Mouse (Mus musculus) liver, embryonic 14.5 days (tissue): ENCODE measurements around the gene Ctsk. TPM values are rescaled to one million over a fixed set of nuclear protein-coding genes. Genes with fewer than 3 reads are reported as not detected.

ENCODE experiments used
- ATAC-seq: fragments of 200-750 bp; cut with Nextera tagmentation; 2 replicates; pipeline ENCODE4 v1.8.0; 2017; ENCODE audit warnings: moderate number of reproducible peaks, mild to moderate bottlenecking, moderate library complexity; ENCODE audit not compliant: insufficient read depth
- DNase-seq, 3 experiments: peaks; one replicate each; pipeline ENCODE4 v3.0.0-alpha.2; 2012 to 2013; ENCODE audit warnings: low read depth in 3 of 3, low spot score in 3 of 3
- H3K27ac ChIP-seq: fragments of 300-500 bp; sonication (generic); 2 replicates; pipeline ENCODE4 v1.5.1; 2014; ENCODE audit warnings: moderate library complexity, mild to moderate bottlenecking, control low read depth, inconsistent platforms
- H3K27me3 ChIP-seq: fragments of 300-500 bp; sonication (generic); 2 replicates; pipeline ENCODE4 v1.6.1; 2014; ENCODE audit warnings: mild to moderate bottlenecking, low read length, moderate library complexity; ENCODE audit not compliant: control insufficient read depth, insufficient read depth
- H3K36me3 ChIP-seq: fragments of 300-500 bp; sonication (generic); replicated peaks from 2 replicates; pipeline ENCODE4 v1.6.1; 2014; ENCODE audit warnings: low read depth; ENCODE audit not compliant: control insufficient read depth, insufficient read depth
- H3K4me1 ChIP-seq, 2 experiments: fragments of 200-500 bp in 1 of 2; fragments of 300-500 bp in 1 of 2; sonication (generic) in 1 of 2; replicated peaks; 2 replicates each; pipeline ENCODE4 v1.6.1; 2012 to 2014; ENCODE audit warnings: antibody characterized with exemption in 1 of 2, inconsistent platforms in 1 of 2, low read length in 1 of 2; ENCODE audit not compliant: control insufficient read depth in 2 of 2, insufficient read depth in 2 of 2
- H3K4me2 ChIP-seq: fragments of 300-500 bp; sonication (generic); 2 replicates; pipeline ENCODE4 v1.6.1; 2014; ENCODE audit warnings: low read depth, mild to moderate bottlenecking, control low read depth, moderate library complexity
- H3K4me3 ChIP-seq, 2 experiments: fragments of 200-500 bp in 1 of 2; fragments of 300-500 bp in 1 of 2; sonication (generic) in 1 of 2; 2 replicates each; pipeline ENCODE4 v1.5.1; 2012 to 2014; ENCODE audit warnings: low read depth in 2 of 2, low read length in 2 of 2, mild to moderate bottlenecking in 2 of 2, control low read depth in 1 of 2, inconsistent platforms in 1 of 2, moderate library complexity in 1 of 2; ENCODE audit not compliant: insufficient read depth in 1 of 2
- H3K9ac ChIP-seq: fragments of 300-500 bp; sonication (generic); replicated peaks from 2 replicates; pipeline ENCODE4 v1.6.1; 2014; ENCODE audit warnings: mild to moderate bottlenecking, control low read depth, moderate library complexity
- H3K9me3 ChIP-seq: fragments of 300-500 bp; sonication (generic); 2 replicates; pipeline ENCODE4 v1.6.1; 2016; ENCODE audit warnings: low read length, mixed read lengths; ENCODE audit not compliant: control insufficient read depth
- CTCF ChIP-seq: IDR thresholded peaks from 2 replicates; pipeline ENCODE4 v1.5.1; 2016; ENCODE audit warnings: antibody characterized with exemption, low read depth, control low read depth
- EP300 ChIP-seq: IDR thresholded peaks from 2 replicates; pipeline ENCODE4 v1.6.1; 2016; ENCODE audit warnings: antibody characterized with exemption, low read depth
- WGBS: fragments of 180-500 bp; shearing (Covaris S2); extraction: QIAGEN DNeasy Blood & Tissue Kit; methylation state at CpG from one replicate; pipeline ENCODE4 v1.1.7; 2014; ENCODE audit not compliant: insufficient replicate concordance; 5-methylcytosine and 5-hydroxymethylcytosine counted together
- polyA plus RNA-seq, 2 experiments: library from polyadenylated mRNA; depleted of rRNA in 1 of 2; stranded (reverse) in 1 of 2; unstranded in 1 of 2; fragments of >200 nt; fragmentation: Nextera tagmentation in 1 of 2; extraction: Ambion mirVana in 1 of 2; gene quantifications; 2 replicates each; pipeline versions ENCODE4 v1.2.1 to v1.2.3; 2012 to 2014

Gene Ctsk
- polyA plus RNA-seq, 2 experiments, result 0.92 to 1.3 TPM

- peak; percentile 99 for TF ChIP-seq EP300
- TF ChIP-seq CTCF, result peak; percentile 28; the same call in 1 of the 2 replicates
- Histone ChIP-seq H3K36me3 (no peaks in the 10 kb centered on the region), H3K4me1 (peaks cover 66 to 70% of the 10 kb centered on the region in 2 experiments), H3K27ac (peak overlapping the region; percentile 98), H3K4me3 (peak overlapping the region in 1 of 2 experiments; percentile 20; a peak in 1 of 4 replicates), H3K9me3 (no peaks in the 10 kb centered on the region), H3K27me3 (no peaks in the 10 kb centered on the region), H3K4me2 (peak overlapping the region; percentile 71), H3K9ac (peak overlapping the region; percentile 71)
- DNase-seq (peak; percentile 92 to 95 (median 94)), ATAC-seq (peak; percentile 85)
- 14% methylated on average over 2 of the region's 2 CpGs for WGBS
These were observed 20.3 kb downstream of the Ctsk start for GRCm38 (mm10) chr3:95519315-95519714.

GRCm38 (mm10) chr3:95520100-95520499 is 21.0 kb downstream of the Ctsk start:
- no peaks in the 10 kb centered on the region for H3K36me3 ChIP-seq

GRCm38 (mm10) chr3:95521168-95521567 is 22.1 kb downstream of the Ctsk start:
- Histone ChIP-seq H3K4me3 (no peak overlapping the region), H3K4me1 (peaks cover 58 to 64% of the 10 kb centered on the region in 2 experiments), H3K4me2 (no peak overlapping the region), H3K27ac (peak overlapping the region; percentile 47), H3K9me3 (no peaks in the 10 kb centered on the region), H3K9ac (0 out of 2 replicates have a peak overlapping the region, but pooled peaks have one; percentile 57), H3K36me3 (no peaks in the 10 kb centered on the region), H3K27me3 (no peaks in the 10 kb centered on the region)
- 40% methylated on average over 10 of the region's 10 CpGs for WGBS
- DNase-seq (no peak), ATAC-seq (no peak)
- TF ChIP-seq CTCF, result no peak
- no peak for TF ChIP-seq EP300

More at GRCm38 (mm10) chr3:95520100-95520499, 21.0 kb downstream of the Ctsk start:
- Histone ChIP-seq H3K27me3 (no peaks in the 10 kb centered on the region), H3K9me3 (no peaks in the 10 kb centered on the region), H3K4me2 (0 out of 2 replicates have a peak overlapping the region, but pooled peaks have one; percentile 3), H3K4me3 (no peak overlapping the region), H3K27ac (peak overlapping the region; percentile 47), H3K4me1 (peaks cover 66 to 70% of the 10 kb centered on the region in 2 experiments), H3K9ac (peak overlapping the region; percentile 57)
- ATAC-seq (no peak), DNase-seq (no peak)
- TF ChIP-seq EP300 (no peak), CTCF (no peak)
- WGBS, result 74% methylated on average over 3 of the region's 3 CpGs

GRCm38 (mm10) chr3:95523662-95524061 is 24.6 kb downstream of the Ctsk start:
- DNase-seq (no peak), ATAC-seq (no peak)
- WGBS, result 12% methylated on average over 3 of the region's 3 CpGs
- H3K27me3 ChIP-seq, result no peaks in the 10 kb centered on the region
- no peaks in the 10 kb centered on the region for H3K9me3 ChIP-seq
- no peak overlapping the region for H3K4me2 ChIP-seq
- 0 out of 2 replicates have a peak overlapping the region, but pooled peaks have one; percentile 32 for H3K9ac ChIP-seq
- no peak for TF ChIP-seq EP300
- TF ChIP-seq CTCF, result no peak
- no peaks in the 10 kb centered on the region for H3K36me3 ChIP-seq
- H3K4me3 ChIP-seq, result no peak overlapping the region
- peaks cover 35 to 44% of the 10 kb centered on the region in 2 experiments for H3K4me1 ChIP-seq
- H3K27ac ChIP-seq, result peak overlapping the region; percentile 12

GRCm38 (mm10) chr3:95524673-95525072 is 25.6 kb downstream of the Ctsk start:
- H3K36me3 ChIP-seq, result no peaks in the 10 kb centered on the region
- H3K9ac ChIP-seq, result no peak overlapping the region; the same call in 1 of the 2 replicates
- H3K27me3 ChIP-seq, result no peaks in the 10 kb centered on the region
- TF ChIP-seq EP300 (no peak), CTCF (no peak)
- H3K4me2 ChIP-seq, result no peak overlapping the region
- ATAC-seq (no peak), DNase-seq (no peak)
- no peak overlapping the region for H3K27ac ChIP-seq
- no peak overlapping the region for H3K4me3 ChIP-seq
- H3K9me3 ChIP-seq, result no peaks in the 10 kb centered on the region
- peaks cover 27 to 35% of the 10 kb centered on the region in 2 experiments for H3K4me1 ChIP-seq
- WGBS, result 64% methylated on average over 2 of the region's 2 CpGs
